Comparison of ENCODE assay signal across 7 mouse cellular contexts in the genomic region with DNA sequence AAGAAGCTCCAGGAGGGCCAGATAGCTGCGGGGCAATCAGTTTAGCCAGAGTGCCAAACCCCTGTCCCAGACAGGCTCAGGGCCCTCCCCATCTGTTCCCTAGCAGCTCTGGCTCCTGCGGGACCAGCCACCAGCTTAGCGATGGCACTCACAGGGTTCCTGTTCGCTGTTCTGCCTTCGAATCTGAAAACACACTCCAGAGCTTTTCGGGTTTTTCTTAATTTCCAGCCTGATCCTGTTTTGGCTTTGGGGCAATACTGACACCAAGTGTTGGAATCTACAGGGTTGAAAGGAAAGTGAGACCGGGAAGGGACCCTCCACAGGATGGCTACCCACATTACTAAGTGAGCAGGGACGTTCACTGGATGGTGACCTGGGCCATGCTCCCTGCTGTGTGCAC. TPM values are rescaled to one million over a fixed set of nuclear protein-coding genes. Genes with fewer than 3 reads are reported as not detected.
DNase-seq lines count a peak whose midpoint lies in the region; ATAC-seq and TF ChIP-seq lines count a peak whose summit lies in the region.

No protein-coding gene starts in this region.

- peak; percentile 32 to 46 for DNase-seq in left cerebral cortex, postnatal 10 days (ENCODE audit: extremely low spot score in 1 of 2, low spot score in 2 of 2)
- no peak for DNase-seq in left cerebral cortex, adult 18-20 months (ENCODE audit: low spot score in 2 of 2)
- peak; percentile 55 for DNase-seq in embryo, embryonic 11 days
- DNase-seq in liver, postnatal 0 days: no peak
- no peak for DNase-seq in gastrocnemius, postnatal 4 days (ENCODE audit: low spot score in 2 of 2)
- DNase-seq in urinary bladder, postnatal 36 days (ENCODE audit: low spot score in 2 of 2): no peak

- H3K27me3 ChIP-seq in heart, embryonic 16.5 days (ENCODE audit: control insufficient read depth, insufficient read depth, low read length): no peaks in the 10 kb centered on the region
- H3K27me3 ChIP-seq in liver, postnatal 0 days (ENCODE audit: insufficient read depth, low read length): no peaks in the 10 kb centered on the region

- H3K9me3 ChIP-seq in heart, embryonic 16.5 days (replicated peaks; ENCODE audit: control insufficient read depth, low read length): no peaks in the 10 kb centered on the region; the same call in 1 of the 2 replicates
- H3K9me3 ChIP-seq in liver, postnatal 0 days (ENCODE audit: low read length): no peaks in the 10 kb centered on the region

- intact Hi-C loops in left cerebral cortex, postnatal 10 days (cut with DNase I): loop anchor here (5.0 kb wide), 3 partner anchors 199 to 264 kb away; partner anchors contain the start of gene Irf2

- H3K36me3 ChIP-seq in heart, embryonic 16.5 days (ENCODE audit: control insufficient read depth, insufficient read depth): no peaks in the 10 kb centered on the region
- H3K36me3 ChIP-seq in liver, postnatal 0 days (replicated peaks; ENCODE audit: insufficient read depth, low read length): no peaks in the 10 kb centered on the region

- TF ChIP-seq EP300 in liver, postnatal 0 days (IDR thresholded peaks at IDR 0.05; ENCODE audit: low read depth): no peak

- H3K4me1 ChIP-seq in heart, embryonic 16.5 days (ENCODE audit: control insufficient read depth, insufficient read depth, low read length): peaks cover 3% of the 10 kb centered on the region; the same call in 1 of the 2 replicates
- H3K4me1 ChIP-seq in liver, postnatal 0 days (ENCODE audit: insufficient read depth): peaks cover 7% of the 10 kb centered on the region; the same call in 1 of the 2 replicates

- 0 out of 2 replicates have a peak, but pooled peaks have one; percentile 37 for ATAC-seq in heart, embryonic 16.5 days (replicated peaks; ENCODE audit: extremely low read depth, insufficient read depth, low FRiP score)
- ATAC-seq in liver, postnatal 0 days: no peak

- TF ChIP-seq CTCF in liver, postnatal 0 days (IDR thresholded peaks at IDR 0.05; ENCODE audit: low read depth): peak; percentile 56

- H3K4me2 ChIP-seq in heart, embryonic 16.5 days (ENCODE audit: low read depth, low read length): peak overlapping the region; percentile 48
- H3K4me2 ChIP-seq in liver, postnatal 0 days (ENCODE audit: low read depth, low read length): no peak overlapping the region; the same call in 1 of the 2 replicates

- peak overlapping the region; percentile 34; the same call in 1 of the 2 replicates for H3K9ac ChIP-seq in heart, embryonic 16.5 days (ENCODE audit: low read length)
- H3K9ac ChIP-seq in liver, postnatal 0 days (replicated peaks): no peak overlapping the region

- 19% methylated on average over 8 of the region's 8 CpGs for WGBS in heart, embryonic 16.5 days
- 41% methylated on average over 8 of the region's 8 CpGs for WGBS in liver, postnatal 0 days (ENCODE audit: insufficient replicate concordance)

- H3K4me3 ChIP-seq in heart, embryonic 16.5 days (ENCODE audit: low read length): peak overlapping the region; percentile 18; the same call in 1 of the 2 replicates
- no peak overlapping the region for H3K4me3 ChIP-seq in liver, postnatal 0 days (ENCODE audit: low read depth, low read length)

- no peak overlapping the region for H3K27ac ChIP-seq in heart, embryonic 16.5 days (ENCODE audit: low read length)
- H3K27ac ChIP-seq in liver, postnatal 0 days (ENCODE audit: low read depth): no peak overlapping the region

RNA-seq across cellular contexts. Expression of gene Enpp6, which starts 50.6 kb away (rescaled TPM):
- total RNA-seq in left cerebral cortex, postnatal 10 days (2021): 1 to 10 TPM; 7.8 to 9.8 TPM
- total RNA-seq in left cerebral cortex, adult 18-20 months (2021): 1 to 10 TPM; 1.5 to 4.3 TPM
- 3.2 and 3.5 TPM in 2 replicates for polyA plus RNA-seq in heart, embryonic 16.5 days (2015; fragmentation: Nextera tagmentation; extraction: Ambion mirVana)
- polyA plus RNA-seq in liver, postnatal 0 days (2015; fragmentation: Nextera tagmentation; extraction: Ambion mirVana): 0.47 and 0.60 TPM in 2 replicates
- total RNA-seq in gastrocnemius, postnatal 4 days (2021): under 1 TPM; 0.25 to 0.36 TPM

Comparison
In these comparisons a context has a peak if more than half of its experiments do, and no peak if none do; other contexts are left out.
1. DNase-seq: peak in left cerebral cortex, postnatal 10 days (2 of 2) and embryo, embryonic 11 days (single experiment); none in left cerebral cortex, adult 18-20 months (0 of 2), liver, postnatal 0 days (single experiment), gastrocnemius, postnatal 4 days (0 of 2) and urinary bladder, postnatal 36 days (0 of 2).